Mouse (Mus musculus) embryonic facial prominence, embryonic 14.5 days (tissue): ENCODE data around the gene Cdc42ep1. TPM values are rescaled to one million over a fixed set of nuclear protein-coding genes. Genes with fewer than 3 reads are reported as not detected.

Source experiments
- ATAC-seq: fragments of 200-750 bp; cut with Nextera tagmentation; 2 replicates; pipeline ENCODE4 v1.8.0; 2017; ENCODE audit warnings: low read depth, moderate number of reproducible peaks, moderate TSS enrichment
- DNase-seq: peaks from one replicate; pipeline ENCODE4 v3.0.0-alpha.2; 2015; ENCODE audit warnings: low spot score
- H3K27ac ChIP-seq: fragments of 300-500 bp; sonication (generic); replicated peaks from 2 replicates; pipeline ENCODE4 v1.5.1; 2014; ENCODE audit warnings: low read depth, mild to moderate bottlenecking, low read length, moderate library complexity
- H3K27me3 ChIP-seq: fragments of 300-500 bp; sonication (generic); replicated peaks from 2 replicates; pipeline ENCODE4 v1.6.1; 2014; ENCODE audit warnings: low read length; ENCODE audit not compliant: control insufficient read depth, insufficient read depth
- H3K36me3 ChIP-seq: fragments of 300-500 bp; sonication (generic); 2 replicates; pipeline ENCODE4 v1.6.1; 2014; ENCODE audit warnings: low read length, mixed read lengths; ENCODE audit not compliant: control insufficient read depth, insufficient read depth
- H3K4me1 ChIP-seq: fragments of 300-500 bp; sonication (generic); 2 replicates; pipeline ENCODE4 v1.6.1; 2014; ENCODE audit warnings: antibody characterized with exemption, low read length; ENCODE audit not compliant: control insufficient read depth, insufficient read depth
- H3K4me2 ChIP-seq: fragments of 300-500 bp; sonication (generic); 2 replicates; pipeline ENCODE4 v1.6.1; 2014; ENCODE audit warnings: low read depth, mild to moderate bottlenecking, low read length, moderate library complexity, mixed read lengths
- H3K4me3 ChIP-seq: fragments of 300-500 bp; sonication (generic); 2 replicates; pipeline ENCODE4 v1.5.1; 2014; ENCODE audit warnings: low read depth, mild to moderate bottlenecking, low read length
- H3K9ac ChIP-seq: fragments of 300-500 bp; sonication (generic); 2 replicates; pipeline ENCODE4 v1.6.1; 2014; ENCODE audit warnings: low read depth, mild to moderate bottlenecking, low read length, moderate library complexity, mixed read lengths
- H3K9me3 ChIP-seq: fragments of 300-500 bp; sonication (generic); 2 replicates; pipeline ENCODE4 v1.6.1; 2016; ENCODE audit warnings: low read length; ENCODE audit not compliant: control insufficient read depth
- WGBS: fragments of 180-500 bp; shearing (Covaris S2); extraction: QIAGEN DNeasy Blood & Tissue Kit; methylation state at CpG from one replicate; pipeline ENCODE4 v1.1.7; 2014; 5-methylcytosine and 5-hydroxymethylcytosine counted together
- polyA plus RNA-seq: library from polyadenylated mRNA; unstranded; fragments of >200 nt; fragmentation: Nextera tagmentation; extraction: Ambion mirVana; gene quantifications from 2 replicates; pipeline ENCODE4 v1.2.1, GENCODE M21; 2014

The Cdc42ep1 gene
- polyA plus RNA-seq, 1 experiment from 2014 or later: 36.1 TPM

DNA sequence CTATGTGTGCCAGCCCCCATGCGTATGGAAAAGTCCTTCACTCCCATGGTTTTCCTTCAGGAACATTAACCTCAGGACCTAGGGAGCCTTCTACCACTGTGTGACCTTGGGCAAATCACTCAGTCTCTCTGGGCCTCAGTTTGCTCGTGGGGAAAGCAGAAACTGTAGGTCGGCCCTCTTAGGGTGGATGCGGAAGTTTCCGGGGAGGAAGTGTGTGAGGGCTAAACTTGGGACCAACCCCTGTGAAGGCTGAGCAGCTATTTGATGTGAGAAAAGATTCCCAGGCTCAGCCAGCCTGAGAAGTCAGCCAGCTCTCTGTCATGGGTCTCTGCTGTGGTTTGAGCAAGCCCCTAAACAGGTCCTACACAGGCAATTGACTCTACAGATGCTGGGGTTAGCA, 19.9 kb downstream of the Cdc42ep1 start:
- no peaks in the 10 kb centered on the region for H3K9me3 ChIP-seq
- H3K9ac ChIP-seq: no peak overlapping the region
- H3K4me3 ChIP-seq: no peak overlapping the region
- DNase-seq: no peak
- H3K27ac ChIP-seq: no peak overlapping the region
- 90% methylated on average over 5 of the region's 5 CpGs for WGBS
- H3K4me2 ChIP-seq: no peak overlapping the region
- ATAC-seq: no peak
- no peaks in the 10 kb centered on the region for H3K27me3 ChIP-seq
- no peaks in the 10 kb centered on the region for H3K36me3 ChIP-seq
- H3K4me1 ChIP-seq: no peaks in the 10 kb centered on the region

DNA sequence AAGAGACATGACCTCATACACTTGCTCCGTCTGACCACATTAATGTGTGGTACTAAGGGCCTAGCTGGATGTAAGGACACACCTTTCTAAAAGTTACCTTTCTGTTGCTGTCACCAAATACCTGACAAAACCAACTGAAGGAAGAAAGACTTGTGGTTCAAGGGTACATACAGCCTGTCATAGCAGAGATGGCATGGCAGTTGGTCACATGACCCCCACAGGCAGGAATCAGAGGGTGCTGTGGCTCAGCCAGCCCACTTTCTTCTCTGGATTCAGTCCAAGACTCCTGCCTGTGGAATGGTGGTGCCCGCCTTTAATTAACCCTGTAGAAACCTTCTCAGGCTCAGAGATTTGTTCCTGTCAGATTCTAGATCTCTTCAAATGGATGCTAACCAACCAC, 20.7 kb downstream of the Cdc42ep1 start:
- DNase-seq (no peak), ATAC-seq (no peak)
- 73% methylated on average over 2 of the region's 2 CpGs for WGBS
- H3K36me3 ChIP-seq: no peaks in the 10 kb centered on the region
- H3K9ac ChIP-seq: no peak overlapping the region
- no peaks in the 10 kb centered on the region for H3K9me3 ChIP-seq
- H3K4me3 ChIP-seq: no peak overlapping the region
- H3K27me3 ChIP-seq: no peaks in the 10 kb centered on the region
- H3K4me1 ChIP-seq: no peaks in the 10 kb centered on the region
- H3K27ac ChIP-seq: no peak overlapping the region
- H3K4me2 ChIP-seq: no peak overlapping the region

DNA sequence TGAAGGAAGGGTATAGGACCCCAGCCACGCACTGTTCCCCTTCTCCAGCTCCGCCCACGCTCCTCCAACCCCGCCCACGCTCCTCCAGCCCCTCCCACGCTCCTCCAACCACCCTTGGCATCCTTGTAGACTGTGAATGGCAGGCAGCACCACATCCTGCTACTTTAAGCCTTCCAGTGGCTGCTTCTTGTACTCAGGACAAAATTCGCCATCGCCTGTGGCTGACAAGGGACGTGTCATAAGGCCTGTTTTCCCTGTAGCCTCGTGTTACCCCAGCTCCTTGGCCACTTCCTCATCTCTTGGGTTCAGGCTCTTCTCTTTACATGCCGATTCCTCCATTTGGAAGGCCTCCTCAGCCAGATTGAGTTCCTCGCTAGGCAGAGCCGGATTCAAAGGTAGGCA, 21.4 kb downstream of the Cdc42ep1 start:
- no peak overlapping the region for H3K4me3 ChIP-seq
- no peaks in the 10 kb centered on the region for H3K4me1 ChIP-seq
- no peaks in the 10 kb centered on the region for H3K27me3 ChIP-seq
- H3K4me2 ChIP-seq: no peak overlapping the region
- 41% methylated on average over 13 of the region's 13 CpGs for WGBS
- DNase-seq: no peak
- H3K36me3 ChIP-seq: no peaks in the 10 kb centered on the region
- peak; percentile 3; the same call in 1 of the 2 replicates for ATAC-seq
- H3K9me3 ChIP-seq: no peaks in the 10 kb centered on the region
- H3K9ac ChIP-seq: 0 out of 2 replicates have a peak overlapping the region, but pooled peaks have one; percentile 2
- no peak overlapping the region for H3K27ac ChIP-seq

DNA sequence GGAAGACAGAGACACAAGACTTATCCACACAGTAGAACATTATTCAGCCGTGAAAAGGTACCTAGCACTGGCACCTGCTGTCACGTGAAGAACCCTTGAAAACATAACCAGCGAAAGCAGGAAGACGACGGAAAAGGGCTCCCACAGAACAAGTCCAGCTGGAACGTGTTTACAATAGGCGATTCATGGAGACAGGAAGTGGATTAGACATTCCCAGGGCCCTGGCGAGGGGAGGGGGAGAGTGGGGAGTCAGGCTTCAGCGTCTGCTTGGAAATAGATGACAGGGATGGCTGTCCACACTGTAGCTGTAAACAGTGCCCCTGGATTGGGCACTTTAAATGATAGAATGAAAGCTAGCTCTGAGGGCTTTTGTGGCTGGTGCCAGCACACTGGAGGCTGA, 26.0 kb downstream of the Cdc42ep1 start:
- Histone ChIP-seq H3K4me3 (no peak overlapping the region), H3K36me3 (no peaks in the 10 kb centered on the region), H3K4me1 (no peaks in the 10 kb centered on the region), H3K9ac (no peak overlapping the region), H3K4me2 (no peak overlapping the region), H3K27ac (peak overlapping the region; percentile 41; the same call in 1 of the 2 replicates), H3K27me3 (no peaks in the 10 kb centered on the region), H3K9me3 (no peaks in the 10 kb centered on the region)
- DNase-seq: peak; percentile 84
- ATAC-seq: peak; percentile 79
- WGBS: 7% methylated on average over 9 of the region's 9 CpGs

DNA sequence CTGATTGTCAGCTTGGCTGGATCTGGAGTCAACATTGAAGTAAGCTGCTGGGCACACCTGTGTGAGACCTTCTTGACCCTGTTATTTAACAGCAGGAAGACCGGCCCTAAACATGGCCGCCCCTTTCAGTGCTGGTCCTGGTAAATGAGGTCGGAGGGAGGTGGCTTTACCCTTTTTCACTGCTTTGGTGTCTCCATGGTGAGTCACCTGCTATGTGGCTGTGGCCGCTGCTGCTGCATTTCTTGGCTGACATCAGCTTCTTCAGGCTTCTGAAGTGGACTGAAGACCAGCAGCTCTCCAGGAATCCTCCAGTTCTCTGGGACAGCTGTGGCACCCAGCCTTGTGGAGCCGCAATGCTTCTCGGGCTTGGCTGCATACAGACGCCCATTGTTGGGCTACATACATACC, 26.4 kb downstream of the Cdc42ep1 start:
- ATAC-seq: 0 out of 2 replicates have a peak, but pooled peaks have one; percentile 31
- WGBS: 53% methylated on average over 7 of the region's 7 CpGs

DNA sequence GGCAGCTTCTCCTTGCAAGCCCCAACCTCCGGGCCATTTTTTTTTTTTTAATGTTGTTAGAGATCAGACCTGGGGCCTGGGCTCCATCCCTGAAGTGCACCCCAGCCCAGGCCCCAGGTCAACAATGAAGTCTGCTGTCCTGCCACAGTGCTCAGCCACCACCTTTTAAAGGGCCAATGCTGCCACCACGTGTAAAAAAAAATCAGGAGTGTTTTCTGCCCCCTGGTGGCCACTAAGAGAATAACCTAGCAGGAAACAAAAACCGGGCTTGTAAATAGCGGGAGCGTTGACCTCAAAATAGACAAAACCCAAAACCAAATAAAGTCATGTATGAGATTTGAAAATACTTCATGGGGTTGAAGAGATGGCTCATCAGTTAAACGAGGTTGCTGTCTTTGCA, 27.4 kb downstream of the Cdc42ep1 start:
- 29% methylated on average over 6 of the region's 6 CpGs for WGBS
- Histone ChIP-seq H3K27me3 (no peaks in the 10 kb centered on the region), H3K4me1 (no peaks in the 10 kb centered on the region), H3K4me2 (no peak overlapping the region), H3K36me3 (no peaks in the 10 kb centered on the region), H3K4me3 (no peak overlapping the region), H3K27ac (no peak overlapping the region), H3K9me3 (no peaks in the 10 kb centered on the region), H3K9ac (no peak overlapping the region)
- no peak for ATAC-seq
- peak; percentile 43 for DNase-seq

More for the DNA sequence above, 26.4 kb downstream of the Cdc42ep1 start:
- Histone ChIP-seq H3K36me3 (no peaks in the 10 kb centered on the region), H3K4me1 (no peaks in the 10 kb centered on the region), H3K9me3 (no peaks in the 10 kb centered on the region), H3K9ac (no peak overlapping the region), H3K27me3 (no peaks in the 10 kb centered on the region), H3K4me2 (no peak overlapping the region), H3K4me3 (no peak overlapping the region), H3K27ac (peak overlapping the region; percentile 41; the same call in 1 of the 2 replicates)
- no peak for DNase-seq

DNA sequence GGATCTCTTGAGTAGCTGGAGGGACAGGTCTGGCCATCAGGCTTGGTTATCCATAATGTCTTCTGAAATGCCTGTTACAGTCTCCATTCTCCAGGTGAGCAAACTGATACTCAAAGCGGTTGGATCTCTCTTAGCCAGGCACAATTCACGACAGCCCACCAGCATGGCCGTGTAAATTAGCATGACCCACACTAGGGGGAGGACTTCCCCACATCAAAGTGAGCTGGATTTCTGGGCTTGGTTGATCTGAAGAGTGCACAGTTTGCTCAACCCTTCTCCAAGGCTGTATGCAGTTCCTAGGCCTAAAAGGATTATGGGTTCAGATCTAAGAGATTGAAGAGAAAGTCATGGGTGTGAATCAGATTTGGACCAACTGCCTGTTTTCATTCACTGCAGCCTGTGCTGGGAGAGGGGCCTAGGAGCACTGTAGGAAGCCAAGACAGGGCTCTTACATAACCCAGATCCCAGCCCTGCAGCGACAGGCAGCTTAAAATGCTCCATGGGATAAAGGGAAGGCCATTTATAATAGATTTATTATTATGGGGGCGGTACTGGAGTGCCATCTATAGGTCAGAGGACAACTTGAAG, 29.7 kb downstream of the Cdc42ep1 start:
- 42% methylated on average over 5 of the region's 5 CpGs for WGBS
- no peak for DNase-seq
- Histone ChIP-seq H3K27me3 (no peaks in the 10 kb centered on the region), H3K4me3 (no peak overlapping the region), H3K27ac (no peak overlapping the region), H3K4me1 (no peaks in the 10 kb centered on the region), H3K4me2 (no peak overlapping the region), H3K36me3 (no peaks in the 10 kb centered on the region), H3K9me3 (no peaks in the 10 kb centered on the region), H3K9ac (no peak overlapping the region)
- no peak for ATAC-seq

DNA sequence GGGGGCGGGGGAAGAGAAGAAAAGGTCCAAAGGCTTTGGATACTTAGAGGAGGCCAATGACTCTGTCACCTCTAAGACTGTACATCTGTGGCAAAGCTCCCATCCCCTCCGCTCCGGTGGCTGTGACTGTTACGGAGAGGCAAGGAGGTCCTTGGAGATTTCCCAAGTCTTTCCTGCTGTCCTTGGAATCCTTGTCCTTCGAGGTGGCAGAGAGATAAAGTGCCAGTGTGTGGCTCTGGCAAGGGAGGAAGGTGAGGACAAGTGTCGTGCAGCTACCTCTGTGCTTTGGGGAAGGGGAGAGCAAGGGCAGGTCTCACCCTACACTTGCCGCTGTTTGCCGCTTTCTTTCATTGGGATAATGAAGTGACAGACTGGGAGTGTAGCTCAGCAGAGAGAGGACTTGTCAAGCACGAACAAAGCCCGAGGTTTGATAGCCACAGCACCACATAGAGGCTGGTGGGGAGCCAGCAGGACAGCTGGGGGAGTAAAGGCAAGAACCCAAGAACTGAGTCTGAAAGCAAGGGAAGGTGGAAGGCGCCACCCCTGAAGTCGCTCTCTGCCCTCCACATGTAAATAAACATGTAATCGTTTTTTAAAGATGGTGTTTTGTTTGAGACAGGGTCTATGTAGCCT, 31.5 kb downstream of the Cdc42ep1 start:
- Histone ChIP-seq H3K4me3 (no peak overlapping the region), H3K27ac (no peak overlapping the region), H3K27me3 (no peaks in the 10 kb centered on the region), H3K9ac (no peak overlapping the region), H3K9me3 (no peaks in the 10 kb centered on the region), H3K4me2 (no peak overlapping the region), H3K36me3 (no peaks in the 10 kb centered on the region), H3K4me1 (peaks cover 6% of the 10 kb centered on the region)
- WGBS: 59% methylated on average over 13 of the region's 13 CpGs
- ATAC-seq (no peak), DNase-seq (no peak)

DNA sequence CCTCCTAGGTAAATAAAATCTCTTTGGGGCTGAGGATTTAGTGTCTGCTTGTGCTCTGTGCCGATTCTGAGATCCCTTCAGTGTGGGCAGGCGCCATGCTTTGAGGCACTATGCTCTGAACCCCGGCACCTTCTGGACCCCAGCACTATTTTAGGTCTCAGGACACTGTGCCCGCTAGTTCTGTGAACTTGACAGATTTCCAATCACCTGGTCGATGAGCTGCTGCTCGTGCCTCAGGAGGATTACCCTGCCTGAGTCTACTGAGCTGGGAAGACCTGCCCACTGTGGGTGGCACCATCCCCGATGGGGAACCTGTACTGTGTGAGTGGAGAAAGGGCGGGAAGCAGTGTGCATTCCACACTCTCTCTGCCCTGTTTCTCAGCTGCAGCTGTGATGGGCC, 32.6 kb downstream of the Cdc42ep1 start:
- H3K9me3 ChIP-seq: no peaks in the 10 kb centered on the region
- no peak overlapping the region for H3K4me2 ChIP-seq
- no peak for DNase-seq
- no peak for ATAC-seq
- H3K9ac ChIP-seq: no peak overlapping the region
- H3K27ac ChIP-seq: peak overlapping the region; percentile 100
- no peaks in the 10 kb centered on the region for H3K27me3 ChIP-seq
- peaks cover 4% of the 10 kb centered on the region for H3K36me3 ChIP-seq
- peaks cover 13% of the 10 kb centered on the region for H3K4me1 ChIP-seq
- H3K4me3 ChIP-seq: no peak overlapping the region
- 72% methylated on average over 8 of the region's 8 CpGs for WGBS
